Comparison of ENCODE assay signal across 1 mouse cellular context in the genomic region with DNA sequence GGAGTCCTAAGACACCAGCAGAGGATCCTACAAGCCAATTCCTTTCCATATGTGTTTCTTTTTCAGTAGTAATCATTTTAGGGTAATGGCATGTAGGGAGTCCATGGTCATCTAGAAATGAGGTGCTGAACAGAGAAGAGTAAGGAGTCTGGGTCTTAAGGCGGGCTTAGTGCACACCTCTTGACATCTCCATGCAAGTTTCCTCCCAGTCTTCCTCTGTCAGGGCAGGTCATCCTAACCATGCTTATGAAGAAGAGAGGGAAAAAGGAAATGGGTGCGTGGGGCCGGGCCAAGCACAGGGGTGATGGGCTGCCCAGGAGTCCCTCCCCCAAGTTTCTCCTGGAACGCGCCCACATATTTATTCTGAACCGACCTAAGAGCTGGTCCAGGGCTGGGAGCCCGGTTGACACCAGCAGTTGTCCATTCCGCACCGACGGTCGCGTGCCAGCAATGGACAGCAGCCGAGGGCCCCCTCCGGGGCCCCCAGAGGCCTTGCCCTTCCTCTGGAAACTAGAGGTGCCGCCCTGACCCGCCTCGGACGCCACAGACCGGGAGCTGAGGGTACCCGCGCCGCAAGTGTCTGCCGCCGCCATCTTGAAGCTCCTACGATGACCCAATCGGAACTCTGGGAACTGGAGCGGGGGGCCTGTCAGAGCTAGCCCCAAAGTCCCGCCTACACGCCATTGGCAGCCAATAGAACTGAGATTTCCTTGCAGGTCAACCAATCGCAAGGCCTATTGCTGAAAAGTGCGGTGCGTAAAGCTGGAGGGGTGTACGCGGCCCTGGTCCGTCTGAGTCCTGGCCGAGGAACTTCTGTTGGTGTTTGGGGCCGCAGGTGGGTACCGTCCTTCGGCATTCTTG.
TF ChIP-seq lines count a peak whose summit lies in the region.

A gene (minus strand): TSS at position 669 of the 861 bp plus-strand sequence.
A gene (plus strand): TSS at position 743 of the 861 bp plus-strand sequence.

TF ChIP-seq in MEL, 35 proteins besides CTCF, POLR2A, EP300 and RAD21 (continued from another document):
- peak; percentile 83 for TF ChIP-seq HCFC1 (IDR thresholded peaks at IDR 0.05; ENCODE audit: low read depth, low read length)
- TF ChIP-seq POLR2AphosphoS2 (IDR thresholded peaks at IDR 0.05; ENCODE audit: low read length), result peak; percentile 74; the same call in 1 of the 2 replicates
- TF ChIP-seq POLR2AphosphoS5 (IDR thresholded peaks at IDR 0.05; ENCODE audit: borderline replicate concordance, low read depth, low read length), result no peak
- TF ChIP-seq ZKSCAN1 (IDR thresholded peaks at IDR 0.05; ENCODE audit: low read depth, low read length), result no peak
- TF ChIP-seq SIN3A (IDR thresholded peaks at IDR 0.05; ENCODE audit: low read length), result peak; percentile 31; the same call in 1 of the 2 replicates
- TF ChIP-seq KAT2A (conservative IDR thresholded peaks at IDR 0.05; ENCODE audit: low read depth, low read length), result peak; percentile 67; the same call in 1 of the 2 replicates
- no peak for TF ChIP-seq GABPA (IDR thresholded peaks at IDR 0.05; ENCODE audit: low read depth, low read length)
- TF ChIP-seq CHD1 (IDR thresholded peaks at IDR 0.05; ENCODE audit: low read depth, low read length), result 0 out of 2 replicates have a peak, but pooled peaks have one; percentile 38
- no peak for TF ChIP-seq BHLHE40 (IDR thresholded peaks at IDR 0.05; ENCODE audit: borderline replicate concordance, low read depth, low read length)
- peak; percentile 38 for TF ChIP-seq MXI1 (IDR thresholded peaks at IDR 0.05; ENCODE audit: low read depth, low read length)
- no peak; the same call in 1 of the 2 replicates for TF ChIP-seq ZC3H11A (IDR thresholded peaks at IDR 0.05; ENCODE audit: low read depth, low read length)
- no peak for TF ChIP-seq ZNF384 (IDR thresholded peaks at IDR 0.05; ENCODE audit: low read depth, low read length)
- peak; percentile 53; the same call in 1 of the 2 replicates for TF ChIP-seq MAX (IDR thresholded peaks at IDR 0.05; ENCODE audit: low read length)
- TF ChIP-seq GATA1 (IDR thresholded peaks at IDR 0.05; ENCODE audit: low read depth, low read length), result no peak
- TF ChIP-seq CHD2 (IDR thresholded peaks at IDR 0.05; ENCODE audit: low read length), result peak; percentile 77
- TF ChIP-seq SMC3 (IDR thresholded peaks at IDR 0.05; ENCODE audit: low read depth, low read length), result no peak
- TF ChIP-seq MAZ (IDR thresholded peaks at IDR 0.05; ENCODE audit: low read depth, low read length), result peak; percentile 78; the same call in 1 of the 2 replicates
- no peak for TF ChIP-seq UBTF (IDR thresholded peaks at IDR 0.05; ENCODE audit: borderline replicate concordance, insufficient read depth, low read depth, low read length)
- no peak for TF ChIP-seq MEF2A (IDR thresholded peaks at IDR 0.05; ENCODE audit: extremely low read depth, insufficient replicate concordance, low read depth, low read length, poor library complexity, severe bottlenecking)
- no peak for TF ChIP-seq E2F4 (IDR thresholded peaks at IDR 0.05; ENCODE audit: borderline replicate concordance, low read depth, low read length)
- no peak for TF ChIP-seq MYB (IDR thresholded peaks at IDR 0.05; ENCODE audit: low read depth, low read length)
- peak; percentile 50 for TF ChIP-seq ZMIZ1 (IDR thresholded peaks at IDR 0.05; ENCODE audit: low read depth, low read length)
- TF ChIP-seq NRF1 (IDR thresholded peaks at IDR 0.05; ENCODE audit: insufficient read depth, low read depth, low read length, poor library complexity, severe bottlenecking), result peak; percentile 42; the same call in 1 of the 2 replicates
